Mouse (Mus musculus) MEL (cell line): ENCODE data around the gene Gm26992. TPM values are rescaled to one million over a fixed set of nuclear protein-coding genes. Genes with fewer than 3 reads are reported as not detected.

Experiments used
- DNase-seq: peaks from one replicate; pipeline ENCODE4 v3.0.0; 2011; ENCODE audit warnings: low read depth, low spot score
- H3K27ac ChIP-seq: 2 replicates; pipeline ENCODE4 v1.5.1; 2012; ENCODE audit warnings: low read depth, mild to moderate bottlenecking, control low read depth, low read length, moderate library complexity; ENCODE audit not compliant: control insufficient read depth
- H3K27me3 ChIP-seq, 2 experiments: fragments of 150-350 bp in 1 of 2; sonication (generic) in 1 of 2; 2 replicates each; pipeline ENCODE4 v1.6.1; 2012; ENCODE audit warnings: low read length in 2 of 2, mild to moderate bottlenecking in 2 of 2, improper control_type of control experiment in 1 of 2, moderate library complexity in 1 of 2; ENCODE audit not compliant: insufficient read depth in 2 of 2, control insufficient read depth in 1 of 2
- H3K36me3 ChIP-seq, 2 experiments: 2 replicates each; pipeline ENCODE4 v1.6.1; 2012 to 2014; ENCODE audit warnings: low read length in 2 of 2, improper control_type of control experiment in 1 of 2, inconsistent platforms in 1 of 2, mild to moderate bottlenecking in 1 of 2; ENCODE audit not compliant: insufficient read depth in 2 of 2, control insufficient read depth in 1 of 2
- H3K4me1 ChIP-seq, 2 experiments: fragments of 150-350 bp in 1 of 2; sonication (generic) in 1 of 2; 2 replicates each; pipeline ENCODE4 v1.6.1; 2012; ENCODE audit warnings: low read length in 2 of 2, improper control_type of control experiment in 1 of 2, mild to moderate bottlenecking in 1 of 2; ENCODE audit not compliant: insufficient read depth in 2 of 2, control insufficient read depth in 1 of 2
- H3K4me3 ChIP-seq, 2 experiments: fragments of 150-350 bp in 1 of 2; sonication (generic) in 1 of 2; 2 replicates each; pipeline ENCODE4 v1.5.1; 2012; ENCODE audit warnings: low read depth in 2 of 2, low read length in 2 of 2, mild to moderate bottlenecking in 2 of 2, moderate library complexity in 2 of 2, control low read depth in 1 of 2, improper control_type of control experiment in 1 of 2; ENCODE audit not compliant: control insufficient read depth in 1 of 2, insufficient read depth in 1 of 2
- H3K79me2 ChIP-seq: 2 replicates; pipeline ENCODE4 v1.6.1; 2012; ENCODE audit warnings: mild to moderate bottlenecking, low read length, moderate library complexity; ENCODE audit not compliant: control insufficient read depth, poor library complexity, insufficient read depth
- H3K9ac ChIP-seq: 2 replicates; pipeline ENCODE4 v1.6.1; 2012; ENCODE audit warnings: low read depth, mild to moderate bottlenecking, control low read depth, low read length, moderate library complexity; ENCODE audit not compliant: control insufficient read depth, poor library complexity, severe bottlenecking
- H3K9me3 ChIP-seq: fragments of 150-350 bp; sonication (generic); replicated peaks from 2 replicates; pipeline ENCODE4 v1.6.1; 2012; ENCODE audit warnings: mild to moderate bottlenecking, low read length, improper control_type of control experiment, moderate library complexity; ENCODE audit not compliant: insufficient read depth
- CHD1 ChIP-seq: IDR thresholded peaks from 2 replicates; pipeline ENCODE4 v1.6.1; 2012; ENCODE audit warnings: low read depth, mild to moderate bottlenecking, inconsistent platforms, low read length, improper control_type of control experiment
- CHD2 ChIP-seq: IDR thresholded peaks from 2 replicates; pipeline ENCODE4 v1.6.1; 2011; ENCODE audit warnings: low read length, improper control_type of control experiment
- CTCF ChIP-seq, 3 experiments: IDR thresholded peaks in 2 of 3; conservative IDR thresholded peaks in 1 of 3; 2 replicates each; pipeline ENCODE4 v1.5.1; 2011 to 2012; ENCODE audit warnings: low read length in 3 of 3, low read depth in 2 of 3, mild to moderate bottlenecking in 2 of 3, improper control_type of control experiment in 1 of 3, inconsistent platforms in 1 of 3, mixed read lengths in 1 of 3, moderate library complexity in 1 of 3; ENCODE audit not compliant: control insufficient read depth in 1 of 3, insufficient read depth in 1 of 3, poor library complexity in 1 of 3, severe bottlenecking in 1 of 3
- E2F4 ChIP-seq: IDR thresholded peaks from 2 replicates; pipeline ENCODE4 v1.6.1; 2011; ENCODE audit warnings: low read depth, low read length, improper control_type of control experiment, borderline replicate concordance
- ELF1 ChIP-seq: IDR thresholded peaks from 2 replicates; pipeline ENCODE4 v1.6.1; 2014; ENCODE audit warnings: low read depth, mild to moderate bottlenecking, inconsistent platforms, low read length, improper control_type of control experiment, moderate library complexity
- EP300 ChIP-seq, 2 experiments: IDR thresholded peaks; 2 replicates each; pipeline ENCODE4 v1.6.1; 2011; ENCODE audit warnings: improper control_type of control experiment in 2 of 2, low read length in 2 of 2, low read depth in 1 of 2, mild to moderate bottlenecking in 1 of 2
- ETS1 ChIP-seq: IDR thresholded peaks from 2 replicates; pipeline ENCODE4 v1.6.1; 2012; ENCODE audit warnings: low read depth, mild to moderate bottlenecking, inconsistent platforms, low read length, improper control_type of control experiment, moderate library complexity
- GABPA ChIP-seq: IDR thresholded peaks from 2 replicates; pipeline ENCODE4 v1.6.1; 2012; ENCODE audit warnings: low read depth, mild to moderate bottlenecking, inconsistent platforms, low read length, improper control_type of control experiment, moderate library complexity
- GATA1 ChIP-seq: IDR thresholded peaks from 2 replicates; pipeline ENCODE4 v1.6.1; 2011; ENCODE audit warnings: low read depth, low read length, improper control_type of control experiment
- HCFC1 ChIP-seq: IDR thresholded peaks from 2 replicates; pipeline ENCODE4 v1.6.1; 2012; ENCODE audit warnings: low read depth, mild to moderate bottlenecking, inconsistent platforms, low read length, improper control_type of control experiment, moderate library complexity
- JUND ChIP-seq: IDR thresholded peaks from 2 replicates; pipeline ENCODE4 v1.6.1; 2011; ENCODE audit warnings: low read depth, mild to moderate bottlenecking, improper control_type of control experiment, low read length
- KAT2A ChIP-seq: conservative IDR thresholded peaks from 2 replicates; pipeline ENCODE4 v1.6.1; 2012; ENCODE audit warnings: low read depth, low read length, improper control_type of control experiment, inconsistent platforms
- MAFK ChIP-seq: IDR thresholded peaks from 2 replicates; pipeline ENCODE4 v1.6.1; 2011; ENCODE audit warnings: low read depth, mild to moderate bottlenecking, low read length, improper control_type of control experiment, borderline replicate concordance
- MAX ChIP-seq: IDR thresholded peaks from 2 replicates; pipeline ENCODE4 v1.6.1; 2011; ENCODE audit warnings: low read length, improper control_type of control experiment
- MEF2A ChIP-seq: IDR thresholded peaks from 2 replicates; pipeline ENCODE4 v1.6.1; 2014; ENCODE audit warnings: low read depth, mild to moderate bottlenecking, inconsistent platforms, low read length, improper control_type of control experiment; ENCODE audit not compliant: poor library complexity, insufficient replicate concordance, severe bottlenecking; ENCODE audit errors: extremely low read depth
- MXI1 ChIP-seq: IDR thresholded peaks from 2 replicates; pipeline ENCODE4 v1.6.1; 2011; ENCODE audit warnings: mild to moderate bottlenecking, low read depth, low read length, improper control_type of control experiment
- MYB ChIP-seq: IDR thresholded peaks from 2 replicates; pipeline ENCODE4 v1.6.1; 2011; ENCODE audit warnings: mild to moderate bottlenecking, low read depth, low read length, improper control_type of control experiment
- MYC ChIP-seq: IDR thresholded peaks from 2 replicates; pipeline ENCODE4 v1.6.1; 2011; ENCODE audit warnings: low read depth, mild to moderate bottlenecking, low read length, improper control_type of control experiment, moderate library complexity
- NELFE ChIP-seq: IDR thresholded peaks from 2 replicates; pipeline ENCODE4 v1.6.1; 2011; ENCODE audit warnings: low read depth, low read length, improper control_type of control experiment
- NRF1 ChIP-seq: IDR thresholded peaks from 2 replicates; pipeline ENCODE4 v1.6.1; 2014; ENCODE audit warnings: low read depth, mild to moderate bottlenecking, inconsistent platforms, low read length, improper control_type of control experiment, moderate library complexity; ENCODE audit not compliant: poor library complexity, insufficient read depth, severe bottlenecking
- POLR2A ChIP-seq, 2 experiments: IDR thresholded peaks; 2 replicates each; pipeline ENCODE4 v1.6.1; 2011 to 2012; ENCODE audit warnings: low read length in 2 of 2, mild to moderate bottlenecking in 2 of 2, control low read depth in 1 of 2, improper control_type of control experiment in 1 of 2, low read depth in 1 of 2, moderate library complexity in 1 of 2; ENCODE audit not compliant: control insufficient read depth in 1 of 2, insufficient read depth in 1 of 2, poor library complexity in 1 of 2
- POLR2AphosphoS2 ChIP-seq: IDR thresholded peaks from 2 replicates; pipeline ENCODE4 v1.6.1; 2011; ENCODE audit warnings: low read length, improper control_type of control experiment
- RAD21 ChIP-seq: IDR thresholded peaks from 2 replicates; pipeline ENCODE4 v1.6.1; 2011; ENCODE audit warnings: mild to moderate bottlenecking, low read depth, low read length, improper control_type of control experiment
- RCOR1 ChIP-seq: IDR thresholded peaks from 2 replicates; pipeline ENCODE4 v1.6.1; 2012; ENCODE audit warnings: low read depth, mild to moderate bottlenecking, inconsistent platforms, low read length, improper control_type of control experiment
- SIN3A ChIP-seq: IDR thresholded peaks from 2 replicates; pipeline ENCODE4 v1.6.1; 2012; ENCODE audit warnings: low read length, improper control_type of control experiment, inconsistent platforms
- SMC3 ChIP-seq: IDR thresholded peaks from 2 replicates; pipeline ENCODE4 v1.6.1; 2011; ENCODE audit warnings: low read depth, low read length, improper control_type of control experiment
- TAL1 ChIP-seq: IDR thresholded peaks from 2 replicates; pipeline ENCODE4 v1.6.1; 2012; ENCODE audit warnings: mild to moderate bottlenecking, inconsistent platforms, low read length, moderate library complexity, mixed read lengths
- TBP ChIP-seq: IDR thresholded peaks from 2 replicates; pipeline ENCODE4 v1.8.0; 2011; ENCODE audit warnings: low read depth, low read length, improper control_type of control experiment
- TCF12 ChIP-seq: IDR thresholded peaks from 2 replicates; pipeline ENCODE4 v1.6.1; 2014; ENCODE audit warnings: low read depth, mild to moderate bottlenecking, inconsistent platforms, low read length, improper control_type of control experiment, moderate library complexity
- UBTF ChIP-seq: IDR thresholded peaks from 2 replicates; pipeline ENCODE4 v1.6.1; 2012; ENCODE audit warnings: low read depth, mild to moderate bottlenecking, inconsistent platforms, low read length, improper control_type of control experiment, moderate library complexity, borderline replicate concordance; ENCODE audit not compliant: insufficient read depth
- USF1 ChIP-seq: IDR thresholded peaks from 2 replicates; pipeline ENCODE4 v1.6.1; 2014; ENCODE audit warnings: low read depth, mild to moderate bottlenecking, inconsistent platforms, low read length, improper control_type of control experiment, moderate library complexity
- USF2 ChIP-seq, 2 experiments: IDR thresholded peaks; 2 replicates each; pipeline ENCODE4 v1.6.1; 2011 to 2012; ENCODE audit warnings: improper control_type of control experiment in 2 of 2, low read length in 2 of 2, borderline replicate concordance in 1 of 2, inconsistent platforms in 1 of 2, low read depth in 1 of 2, mild to moderate bottlenecking in 1 of 2; ENCODE audit not compliant: insufficient read depth in 1 of 2
- ZKSCAN1 ChIP-seq: IDR thresholded peaks from 2 replicates; pipeline ENCODE4 v1.6.1; 2012; ENCODE audit warnings: low read depth, mild to moderate bottlenecking, inconsistent platforms, low read length, improper control_type of control experiment, moderate library complexity
- ZMIZ1 ChIP-seq: IDR thresholded peaks from 2 replicates; pipeline ENCODE4 v1.6.1; 2012; ENCODE audit warnings: low read depth, mild to moderate bottlenecking, inconsistent platforms, low read length, improper control_type of control experiment, moderate library complexity
- ZNF384 ChIP-seq: IDR thresholded peaks from 2 replicates; pipeline ENCODE4 v1.6.1; 2012; ENCODE audit warnings: low read depth, mild to moderate bottlenecking, inconsistent platforms, low read length, improper control_type of control experiment
- polyA plus RNA-seq, 2 experiments: library from polyadenylated mRNA; stranded (reverse) in 1 of 2; unstranded in 1 of 2; fragments of >175 nt in 1 of 2; fragments of >200 nt in 1 of 2; gene quantifications; 2 replicates each; pipeline versions ENCODE4 v1.2.1 to v1.2.4; 2012; ENCODE audit warnings: low replicate concordance in 2 of 2, low read depth in 1 of 2; ENCODE audit not compliant: insufficient read length in 2 of 2, insufficient read depth in 1 of 2, missing spikeins in 1 of 2
- total RNA-seq: library from RNA; depleted of rRNA; stranded (reverse); fragments of 300-350 nt; gene quantifications from 2 replicates; pipeline ENCODE4 v1.2.3, GENCODE M21; 2012

Gene Gm26992
- total and polyA plus RNA-seq, 3 experiments, result not detected

DNA sequence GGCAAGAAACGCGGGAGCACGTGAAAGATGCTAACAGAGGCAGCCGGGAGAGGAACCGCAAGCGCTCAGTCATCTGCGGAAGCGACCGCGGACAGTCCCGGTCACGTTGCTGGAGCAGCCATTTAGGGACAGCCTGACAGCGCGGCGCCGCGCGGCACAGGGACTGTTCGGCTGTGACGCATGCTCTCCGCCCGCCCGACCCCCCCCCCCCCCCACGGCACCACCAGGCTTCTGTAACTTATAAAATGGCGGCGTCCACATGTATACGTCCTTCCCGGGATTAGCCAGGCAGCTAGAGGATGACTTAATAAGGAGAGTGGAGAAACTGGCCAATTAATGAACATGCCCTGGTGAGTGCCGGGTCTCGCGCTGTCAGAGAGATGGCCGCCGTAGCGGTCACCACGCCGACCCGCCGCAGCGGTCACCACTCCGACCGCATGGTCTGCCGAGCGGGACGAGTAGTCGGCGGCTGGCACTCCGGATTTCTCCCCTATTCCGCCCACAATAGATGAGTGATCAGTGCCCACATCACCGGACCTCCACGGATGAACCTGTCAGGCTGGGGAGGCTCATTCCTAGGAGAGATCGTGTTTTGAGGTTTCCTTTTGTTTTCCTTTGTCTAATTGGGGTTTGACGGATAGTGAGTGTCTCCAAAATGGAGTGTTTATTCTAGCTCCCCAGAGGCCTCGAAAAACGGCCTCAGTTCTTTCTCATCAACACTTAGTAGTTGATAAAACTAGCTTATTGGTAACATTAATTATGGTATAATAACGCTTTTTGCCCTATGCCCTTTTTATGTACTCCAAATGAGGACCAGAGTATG lies 71.8 kb downstream of the Gm26992 start:
- peak; percentile 82 for DNase-seq
- peaks cover 0 to 9% of the 10 kb centered on the region in 2 experiments; a peak in 2 of 4 replicates for H3K4me1 ChIP-seq
- H3K9me3 ChIP-seq, result no peaks in the 10 kb centered on the region
- TF ChIP-seq GATA1 (no peak), KAT2A (no peak), USF1 (peak; percentile 76), JUND (no peak), SMC3 (no peak), TAL1 (no peak), UBTF (no peak), ZKSCAN1 (no peak), ETS1 (no peak), RCOR1 (no peak), HCFC1 (no peak; the same call in 1 of the 2 replicates), ELF1 (no peak), MYC (peak; percentile 75; the same call in 1 of the 2 replicates), NELFE (peak; percentile 20; the same call in 1 of the 2 replicates), SIN3A (no peak; the same call in 1 of the 2 replicates), EP300 (IDR thresholded peaks at IDR 0.05; ENCODE audit: low read depth in 1 of 2, low read length in 2 of 2) (no peak), MYB (no peak), TBP (peak; percentile 11; the same call in 1 of the 2 replicates), MEF2A (no peak), TCF12 (no peak), POLR2A (IDR thresholded peaks at IDR 0.05; ENCODE audit: control insufficient read depth in 1 of 2, insufficient read depth in 1 of 2, low read depth in 1 of 2, low read length in 2 of 2, poor library complexity in 1 of 2) (peak in 1 of 2 experiments; percentile 60; a peak in 2 of 4 replicates), CHD1 (no peak; the same call in 1 of the 2 replicates), E2F4 (no peak), ZMIZ1 (0 out of 2 replicates have a peak, but pooled peaks have one; percentile 13), NRF1 (peak; percentile 45; the same call in 1 of the 2 replicates), MAFK (no peak), USF2 (IDR thresholded peaks at IDR 0.05; ENCODE audit: borderline replicate concordance in 1 of 2, insufficient read depth in 1 of 2, low read depth in 1 of 2, low read length in 2 of 2) (no peak), CHD2 (no peak), GABPA (no peak), MXI1 (peak; percentile 36; the same call in 1 of the 2 replicates), MAX (peak; percentile 56), ZNF384 (no peak), POLR2AphosphoS2 (no peak), CTCF (IDR thresholded peaks at IDR 0.05 in 2 of 3, conservative IDR thresholded peaks at IDR 0.05 in 1 of 3; ENCODE audit: control insufficient read depth in 1 of 3, insufficient read depth in 1 of 3, low read depth in 2 of 3, low read length in 3 of 3, poor library complexity in 1 of 3, severe bottlenecking in 1 of 3) (no peak), RAD21 (no peak)

More for the DNA sequence above, 71.8 kb downstream of the Gm26992 start:
- Histone ChIP-seq H3K79me2 (peaks cover 13% of the 10 kb centered on the region), H3K36me3 (peaks cover 3 to 13% of the 10 kb centered on the region in 2 experiments), H3K9ac (peak overlapping the region; percentile 94), H3K27me3 (no peaks in the 10 kb centered on the region), H3K27ac (peak overlapping the region; percentile 95), H3K4me3 (peak overlapping the region; percentile 85 to 92)
